Mouse (Mus musculus) forebrain, embryonic 11.5 days (tissue): ENCODE results near the gene Vmn2r92. TPM values are rescaled to one million over a fixed set of nuclear protein-coding genes. Genes with fewer than 3 reads are reported as not detected.
"Not testable (repeated sequence)": the region's sequence is repeated elsewhere in the genome, so short reads cannot be mapped to it uniquely, and the experiment has no call there.

ENCODE experiments used
- ATAC-seq: fragments of 200-750 bp; cut with Nextera tagmentation; replicated peaks from 2 replicates; pipeline ENCODE4 v1.8.0; 2017; ENCODE audit warnings: moderate TSS enrichment; ENCODE audit not compliant: low FRiP score
- DNase-seq: peaks from one replicate; pipeline ENCODE4 v3.0.0-alpha.2; 2017; ENCODE audit warnings: low spot score
- H3K27ac ChIP-seq: fragments of 300-500 bp; sonication (generic); 2 replicates; pipeline ENCODE4 v1.5.1; 2014; ENCODE audit warnings: low read depth, low read length
- H3K27me3 ChIP-seq: fragments of 300-500 bp; sonication (generic); 2 replicates; pipeline ENCODE4 v1.6.1; 2014; ENCODE audit warnings: mild to moderate bottlenecking, low read length, mixed read lengths; ENCODE audit not compliant: control insufficient read depth, insufficient read depth
- H3K36me3 ChIP-seq: fragments of 300-500 bp; sonication (generic); 2 replicates; pipeline ENCODE4 v1.6.1; 2014; ENCODE audit warnings: mild to moderate bottlenecking, low read length, moderate library complexity, mixed read lengths; ENCODE audit not compliant: control insufficient read depth, insufficient read depth
- H3K4me1 ChIP-seq: fragments of 300-500 bp; sonication (generic); replicated peaks from 2 replicates; pipeline ENCODE4 v1.6.1; 2014; ENCODE audit warnings: low read length, mixed read lengths; ENCODE audit not compliant: control insufficient read depth, insufficient read depth
- H3K4me2 ChIP-seq: fragments of 300-500 bp; sonication (generic); 2 replicates; pipeline ENCODE4 v1.6.1; 2014; ENCODE audit warnings: low read depth, mild to moderate bottlenecking, low read length, moderate library complexity, mixed read lengths; ENCODE audit not compliant: severe bottlenecking
- H3K4me3 ChIP-seq: fragments of 300-500 bp; sonication (generic); 2 replicates; pipeline ENCODE4 v1.5.1; 2014; ENCODE audit warnings: low read depth, low read length
- H3K9ac ChIP-seq: fragments of 300-500 bp; sonication (generic); 2 replicates; pipeline ENCODE4 v1.6.1; 2014; ENCODE audit warnings: low read length
- H3K9me3 ChIP-seq: fragments of 300-500 bp; sonication (generic); 2 replicates; pipeline ENCODE4 v1.6.1; 2016; ENCODE audit warnings: low read length, mixed read lengths; ENCODE audit not compliant: control insufficient read depth
- WGBS: fragments of 180-500 bp; shearing (Covaris S2); extraction: QIAGEN DNeasy Blood & Tissue Kit; methylation state at CpG from one replicate; pipeline ENCODE4 v1.1.7; 2014; 5-methylcytosine and 5-hydroxymethylcytosine counted together
- polyA plus RNA-seq: library from polyadenylated mRNA; unstranded; fragments of >200 nt; fragmentation: Nextera tagmentation; extraction: Ambion mirVana; gene quantifications from 2 replicates; pipeline ENCODE4 v1.2.1, GENCODE M21; 2014

The Vmn2r92 gene
- polyA plus RNA-seq, result not detected in 2 replicates

GRCm38 (mm10) chr17:18151587-18151986 lies at the start of gene Vmn2r92:
TSS of gene Vmn2r92 (plus strand) at chr17:18151887.
- not testable (repeated sequence) for H3K4me2 ChIP-seq, H3K4me3 ChIP-seq, H3K4me1 ChIP-seq, H3K36me3 ChIP-seq, H3K27me3 ChIP-seq, DNase-seq, H3K27ac ChIP-seq, H3K9me3 ChIP-seq, ATAC-seq, H3K9ac ChIP-seq
- WGBS, result 57% methylated on average over 1 of the region's 1 CpGs

- not testable (repeated sequence) for H3K4me2 ChIP-seq, H3K9me3 ChIP-seq, H3K36me3 ChIP-seq, H3K4me3 ChIP-seq, H3K9ac ChIP-seq, H3K4me1 ChIP-seq, H3K27ac ChIP-seq, ATAC-seq, H3K27me3 ChIP-seq, DNase-seq
- WGBS, result 92% methylated on average over 3 of the region's 3 CpGs
Measured at GRCm38 (mm10) chr17:18102265-18102664, 49.4 kb upstream of the Vmn2r92 start.

- H3K4me1 ChIP-seq, H3K4me2 ChIP-seq, H3K9ac ChIP-seq, H3K9me3 ChIP-seq, H3K27ac ChIP-seq, H3K27me3 ChIP-seq, H3K4me3 ChIP-seq, DNase-seq, H3K36me3 ChIP-seq, ATAC-seq: not testable (repeated sequence)
- WGBS, result 50% methylated on average over 2 of the region's 2 CpGs
Measured at GRCm38 (mm10) chr17:18161194-18161593, 9.5 kb downstream of the Vmn2r92 start.

- no peaks in the 10 kb centered on the region for H3K36me3 ChIP-seq
- H3K27ac ChIP-seq, result no peak overlapping the region
- no peak for DNase-seq
- no peaks in the 10 kb centered on the region for H3K27me3 ChIP-seq
- WGBS, result 92% methylated on average over 1 of the region's 1 CpGs
- no peak overlapping the region for H3K9ac ChIP-seq
- ATAC-seq, result no peak
- no peaks in the 10 kb centered on the region for H3K4me1 ChIP-seq
- H3K4me2 ChIP-seq, result no peak overlapping the region
- no peaks in the 10 kb centered on the region for H3K9me3 ChIP-seq
- H3K4me3 ChIP-seq, result no peak overlapping the region
Measured at GRCm38 (mm10) chr17:18189732-18190131, 38.0 kb downstream of the Vmn2r92 start.

- Histone ChIP-seq H3K9me3 (peaks cover 3% of the 10 kb centered on the region; the same call in 1 of the 2 replicates), H3K4me2 (no peak overlapping the region), H3K27ac (no peak overlapping the region), H3K4me3 (no peak overlapping the region), H3K36me3 (no peaks in the 10 kb centered on the region), H3K27me3 (no peaks in the 10 kb centered on the region), H3K9ac (no peak overlapping the region), H3K4me1 (no peaks in the 10 kb centered on the region)
- no peak for DNase-seq
- ATAC-seq, result no peak
Measured at GRCm38 (mm10) chr17:18221300-18221699, 69.6 kb downstream of the Vmn2r92 start.

GRCm38 (mm10) chr17:18231996-18232395 lies 80.3 kb downstream of the Vmn2r92 start:
- no peaks in the 10 kb centered on the region for H3K9me3 ChIP-seq
- WGBS, result 75% methylated on average over 2 of the region's 2 CpGs
- no peaks in the 10 kb centered on the region for H3K4me1 ChIP-seq
- H3K4me3 ChIP-seq, result no peak overlapping the region
- DNase-seq (no peak), ATAC-seq (no peak)
- no peak overlapping the region for H3K4me2 ChIP-seq
- no peak overlapping the region for H3K27ac ChIP-seq
- no peaks in the 10 kb centered on the region for H3K27me3 ChIP-seq
- H3K9ac ChIP-seq, result no peak overlapping the region
- no peaks in the 10 kb centered on the region for H3K36me3 ChIP-seq

GRCm38 (mm10) chr17:18236931-18237330 lies 85.2 kb downstream of the Vmn2r92 start:
- no peak overlapping the region for H3K27ac ChIP-seq
- 82% methylated on average over 13 of the region's 14 CpGs for WGBS
- DNase-seq, result no peak
- no peaks in the 10 kb centered on the region for H3K27me3 ChIP-seq
- H3K4me2 ChIP-seq, result no peak overlapping the region
- no peak overlapping the region for H3K9ac ChIP-seq
- H3K36me3 ChIP-seq, result no peaks in the 10 kb centered on the region
- H3K4me3 ChIP-seq, result no peak overlapping the region
- H3K4me1 ChIP-seq, result no peaks in the 10 kb centered on the region
- ATAC-seq, result no peak
- H3K9me3 ChIP-seq, result no peaks in the 10 kb centered on the region

Other genes starting within 250 kb of the Vmn2r92 start
- gene Fpr-rs4, start 130.2 kb upstream of the Vmn2r92 start, polyA plus RNA-seq, result not detected in 2 replicates
- gene Vmn2r124, start 102.5 kb upstream of the Vmn2r92 start, polyA plus RNA-seq, result not detected in 2 replicates
- not detected in 2 replicates for gene Vmn2r91, start 66.9 kb upstream of the Vmn2r92 start, polyA plus RNA-seq
- not detected in 2 replicates for gene Vmn2r94, start 125.9 kb downstream of the Vmn2r92 start, polyA plus RNA-seq
- not detected in 2 replicates for gene Vmn2r93, start 146.2 kb downstream of the Vmn2r92 start, polyA plus RNA-seq